Mouse (Mus musculus) embryo, embryonic 9.5 days (tissue): ENCODE measurements at regions not wholly inside any gene's neighbourhood (a gene's known extent, or its start where the extent isn't known, plus 50 kb on each side); places are given as distances from the start of the nearest gene placed in this dataset.

ENCODE experiments used
- DNase-seq: peaks from one replicate; pipeline ENCODE4 v3.0.0-alpha.2; 2017; ENCODE audit errors: extremely low spot score

GRCm38 (mm10) chr11:26881635-26882034 is 287.8 kb upstream of the Vrk2 start:
- no peak for DNase-seq
